Mouse (Mus musculus): ENCODE data around the gene Slc35a3. TPM values are rescaled to one million over a fixed set of nuclear protein-coding genes. Genes with fewer than 3 reads are reported as not detected.
A peak's percentile ranks its signal among the peaks of the same experiment; 100 is the strongest.
"Not testable (repeated sequence)": the region's sequence is repeated elsewhere in the genome, so short reads cannot be mapped to it uniquely, and the experiment has no call there.

Slc35a3 gene
- polyA plus RNA-seq (2012; rRNA removed): 19.5 and 20.1 TPM in 2 replicates

- Histone ChIP-seq H3K27me3 (ENCODE audit: control insufficient read depth, insufficient read depth, low read length) (no peaks in the 10 kb centered on the region), H3K4me3 (ENCODE audit: control insufficient read depth, low read depth, low read length) (peak within 1 kb of the TSS; percentile 96), H3K36me3 (ENCODE audit: control insufficient read depth, insufficient read depth, low read length) (no peaks in the 10 kb centered on the region), H3K27ac (ENCODE audit: control insufficient read depth, insufficient read depth, low read depth, low read length) (peak within 1 kb of the TSS; percentile 50), H3K4me1 (ENCODE audit: control insufficient read depth, insufficient read depth, low read length) (peaks cover 5% of the 10 kb centered on the region)
- TF ChIP-seq CTCF (IDR thresholded peaks at IDR 0.05; ENCODE audit: control insufficient read depth, insufficient read depth, insufficient replicate concordance, low read depth, low read length) (no peak), POLR2A (IDR thresholded peaks at IDR 0.05; ENCODE audit: control insufficient read depth, low read depth, low read length) (no peak)
Measured at GRCm38 (mm10) chr3:116712436-116712881, at the start of gene Slc35a3. Slc35a3 (minus strand) TSS chr3:116712831.

- H3K27me3 ChIP-seq (ENCODE audit: control insufficient read depth, insufficient read depth, low read length): no peaks in the 10 kb centered on the region
- H3K4me3 ChIP-seq (ENCODE audit: control insufficient read depth, low read depth, low read length): no peak overlapping the region
- TF ChIP-seq POLR2A (IDR thresholded peaks at IDR 0.05; ENCODE audit: control insufficient read depth, low read depth, low read length) (no peak), CTCF (IDR thresholded peaks at IDR 0.05; ENCODE audit: control insufficient read depth, insufficient read depth, insufficient replicate concordance, low read depth, low read length) (no peak)
- H3K27ac ChIP-seq (ENCODE audit: control insufficient read depth, insufficient read depth, low read depth, low read length): no peak overlapping the region
- H3K4me1 ChIP-seq (ENCODE audit: control insufficient read depth, insufficient read depth, low read length): no peaks in the 10 kb centered on the region
- H3K36me3 ChIP-seq (ENCODE audit: control insufficient read depth, insufficient read depth, low read length): no peaks in the 10 kb centered on the region; the same call in 1 of the 2 replicates
Measured at GRCm38 (mm10) chr3:116752818-116753217, 40.2 kb upstream of the Slc35a3 start.

- no peak for TF ChIP-seq POLR2A (IDR thresholded peaks at IDR 0.05; ENCODE audit: control insufficient read depth, low read depth, low read length)
- no peak for TF ChIP-seq CTCF (IDR thresholded peaks at IDR 0.05; ENCODE audit: control insufficient read depth, insufficient read depth, insufficient replicate concordance, low read depth, low read length)
- no peak overlapping the region for H3K27ac ChIP-seq (ENCODE audit: control insufficient read depth, insufficient read depth, low read depth, low read length)
- H3K27me3 ChIP-seq (ENCODE audit: control insufficient read depth, insufficient read depth, low read length): no peaks in the 10 kb centered on the region
- H3K36me3 ChIP-seq (ENCODE audit: control insufficient read depth, insufficient read depth, low read length): no peaks in the 10 kb centered on the region; the same call in 1 of the 2 replicates
- no peaks in the 10 kb centered on the region for H3K4me1 ChIP-seq (ENCODE audit: control insufficient read depth, insufficient read depth, low read length)
- no peak overlapping the region for H3K4me3 ChIP-seq (ENCODE audit: control insufficient read depth, low read depth, low read length)
Measured at GRCm38 (mm10) chr3:116751191-116751860, 38.7 kb upstream of the Slc35a3 start.

- no peaks in the 10 kb centered on the region for H3K4me1 ChIP-seq (ENCODE audit: control insufficient read depth, insufficient read depth, low read length)
- no peak overlapping the region for H3K4me3 ChIP-seq (ENCODE audit: control insufficient read depth, low read depth, low read length)
- no peak overlapping the region for H3K27ac ChIP-seq (ENCODE audit: control insufficient read depth, insufficient read depth, low read depth, low read length)
- peak; percentile 25; the same call in 1 of the 2 replicates for TF ChIP-seq CTCF (IDR thresholded peaks at IDR 0.05; ENCODE audit: control insufficient read depth, insufficient read depth, insufficient replicate concordance, low read depth, low read length)
- no peak for TF ChIP-seq POLR2A (IDR thresholded peaks at IDR 0.05; ENCODE audit: control insufficient read depth, low read depth, low read length)
- H3K36me3 ChIP-seq (ENCODE audit: control insufficient read depth, insufficient read depth, low read length): no peaks in the 10 kb centered on the region
- no peaks in the 10 kb centered on the region for H3K27me3 ChIP-seq (ENCODE audit: control insufficient read depth, insufficient read depth, low read length)
Measured at GRCm38 (mm10) chr3:116748391-116749170, 36.0 kb upstream of the Slc35a3 start.

- H3K4me3 ChIP-seq (ENCODE audit: control insufficient read depth, low read depth, low read length); H3K4me1 ChIP-seq (ENCODE audit: control insufficient read depth, insufficient read depth, low read length); H3K27ac ChIP-seq (ENCODE audit: control insufficient read depth, insufficient read depth, low read depth, low read length); H3K36me3 ChIP-seq (ENCODE audit: control insufficient read depth, insufficient read depth, low read length); H3K27me3 ChIP-seq (ENCODE audit: control insufficient read depth, insufficient read depth, low read length): not testable (repeated sequence)
Measured at GRCm38 (mm10) chr3:116747648-116748047, 35.0 kb upstream of the Slc35a3 start.

GRCm38 (mm10) chr3:116740963-116741362 is 28.3 kb upstream of the Slc35a3 start:
- no peaks in the 10 kb centered on the region for H3K4me1 ChIP-seq (ENCODE audit: control insufficient read depth, insufficient read depth, low read length)
- TF ChIP-seq POLR2A (IDR thresholded peaks at IDR 0.05; ENCODE audit: control insufficient read depth, low read depth, low read length): no peak
- no peak for TF ChIP-seq CTCF (IDR thresholded peaks at IDR 0.05; ENCODE audit: control insufficient read depth, insufficient read depth, insufficient replicate concordance, low read depth, low read length)
- no peaks in the 10 kb centered on the region for H3K27me3 ChIP-seq (ENCODE audit: control insufficient read depth, insufficient read depth, low read length)
- no peaks in the 10 kb centered on the region for H3K36me3 ChIP-seq (ENCODE audit: control insufficient read depth, insufficient read depth, low read length)
- H3K4me3 ChIP-seq (ENCODE audit: control insufficient read depth, low read depth, low read length): no peak overlapping the region
- no peak overlapping the region for H3K27ac ChIP-seq (ENCODE audit: control insufficient read depth, insufficient read depth, low read depth, low read length)

GRCm38 (mm10) chr3:116740106-116740505 is 27.5 kb upstream of the Slc35a3 start:
- no peaks in the 10 kb centered on the region for H3K36me3 ChIP-seq (ENCODE audit: control insufficient read depth, insufficient read depth, low read length)
- no peak for TF ChIP-seq CTCF (IDR thresholded peaks at IDR 0.05; ENCODE audit: control insufficient read depth, insufficient read depth, insufficient replicate concordance, low read depth, low read length)
- TF ChIP-seq POLR2A (IDR thresholded peaks at IDR 0.05; ENCODE audit: control insufficient read depth, low read depth, low read length): no peak
- H3K27me3 ChIP-seq (ENCODE audit: control insufficient read depth, insufficient read depth, low read length): no peaks in the 10 kb centered on the region
- no peak overlapping the region for H3K4me3 ChIP-seq (ENCODE audit: control insufficient read depth, low read depth, low read length)
- no peaks in the 10 kb centered on the region for H3K4me1 ChIP-seq (ENCODE audit: control insufficient read depth, insufficient read depth, low read length)
- no peak overlapping the region for H3K27ac ChIP-seq (ENCODE audit: control insufficient read depth, insufficient read depth, low read depth, low read length)

Measured in testis, adult 2 months (tissue).